ENCODE assay signal across 8 mouse cellular contexts in genomic region chr2:79646237-79646688, GRCm38 (mm10). TPM values are rescaled to one million over a fixed set of nuclear protein-coding genes. Genes with fewer than 3 reads are reported as not detected.
DNase-seq lines count a peak whose midpoint lies in the region; ATAC-seq and TF ChIP-seq lines count a peak whose summit lies in the region.
"Had no signal": no experiment of that assay in that cellular context is flagged by ENCODE, and none has a peak within 500 bp of the region (broad histone marks: within the 10 kb centered on the region; RNA-seq: fewer than 3 reads in every experiment).

No protein-coding gene starts in this region.

- H3K9ac ChIP-seq in intestine, embryonic 16.5 days (ENCODE audit: low read depth, low read length) = no peak overlapping the region
- H3K9ac ChIP-seq: heart, embryonic 15.5 days had no signal

- H3K27me3 ChIP-seq in thymus, adult 2 months (ENCODE audit: control insufficient read depth, insufficient read depth, low read length) = no peaks in the 10 kb centered on the region
- no peaks in the 10 kb centered on the region for H3K27me3 ChIP-seq in intestine, embryonic 16.5 days (replicated peaks; ENCODE audit: control insufficient read depth, insufficient read depth, low read length)
- H3K27me3 ChIP-seq: heart, embryonic 15.5 days had no signal

- no peak for TF ChIP-seq POLR2A in thymus, adult 2 months (IDR thresholded peaks at IDR 0.05; ENCODE audit: control insufficient read depth, extremely low read depth, insufficient read depth, low read length, poor library complexity)

- H3K4me2 ChIP-seq in intestine, embryonic 16.5 days (ENCODE audit: low read depth, low read length) = no peak overlapping the region
- H3K4me2 ChIP-seq: heart, embryonic 15.5 days had no signal

- no peak overlapping the region for H3K27ac ChIP-seq in thymus, adult 2 months (ENCODE audit: control insufficient read depth, insufficient read depth, low read length)
- peak overlapping the region; percentile 1; the same call in 1 of the 2 replicates for H3K27ac ChIP-seq in intestine, embryonic 16.5 days (ENCODE audit: low read length)

- peak; percentile 68 for DNase-seq in thymus, adult 2 months
- no peak for DNase-seq in thymus, adult 18-20 months
- DNase-seq in adrenal gland, adult 2 months = peak; percentile 49
- peak; percentile 38 for DNase-seq in embryo, embryonic 11.5 days (ENCODE audit: low read depth, low spot score)
- peak; percentile 22 for DNase-seq in liver
- peak; percentile 33 for DNase-seq in retina, adult 2 months (ENCODE audit: low read depth, low spot score)

- H3K4me1 ChIP-seq in thymus, adult 2 months (replicated peaks; ENCODE audit: control insufficient read depth, insufficient read depth, low read length) = no peaks in the 10 kb centered on the region
- H3K4me1 ChIP-seq in intestine, embryonic 16.5 days (ENCODE audit: control insufficient read depth, insufficient read depth, low read length) = peaks cover 2% of the 10 kb centered on the region

- H3K4me3 ChIP-seq in thymus, adult 2 months (ENCODE audit: control insufficient read depth, insufficient read depth, low read length) = no peak overlapping the region
- no peak overlapping the region for H3K4me3 ChIP-seq in intestine, embryonic 16.5 days (ENCODE audit: low read length)
- H3K4me3 ChIP-seq: heart, embryonic 15.5 days had no signal

- no peak for TF ChIP-seq CTCF in thymus, adult 2 months (IDR thresholded peaks at IDR 0.05; ENCODE audit: borderline replicate concordance, control insufficient read depth, extremely low read depth, insufficient read depth, low read length, poor library complexity)

- H3K9me3 ChIP-seq in intestine, embryonic 16.5 days (ENCODE audit: control insufficient read depth, low read length) = no peaks in the 10 kb centered on the region
- H3K9me3 ChIP-seq: heart, embryonic 15.5 days had no signal

- 55% methylated on average over 4 of the region's 4 CpGs for WGBS in thymus, adult 2 months
- 46% methylated on average over 4 of the region's 4 CpGs for WGBS in intestine, embryonic 16.5 days

- ATAC-seq in intestine, embryonic 16.5 days = no peak

- peaks cover 15% of the 10 kb centered on the region for H3K36me3 ChIP-seq in thymus, adult 2 months (ENCODE audit: control insufficient read depth, insufficient read depth, low read length)
- H3K36me3 ChIP-seq in intestine, embryonic 16.5 days (ENCODE audit: control insufficient read depth, insufficient read depth, low read length) = peaks cover 4% of the 10 kb centered on the region; the same call in 1 of the 2 replicates

RNA-seq across cellular contexts. Expression of gene Itprid2, which starts 11.1 kb away (rescaled TPM):
- 6.3 and 6.7 TPM in 2 replicates for polyA plus RNA-seq in thymus, adult 2 months (2012; rRNA removed)
- 10 to 100 TPM; 48.2 to 56.8 TPM for total RNA-seq in adrenal gland, adult 2 months (2021)
- polyA plus RNA-seq in adrenal gland, adult 2 months (2012; rRNA removed) = 4.6 and 7.1 TPM in 2 replicates
- 15.5 and 17.6 TPM in 2 replicates for polyA plus RNA-seq in intestine, embryonic 16.5 days (2015; fragmentation: Nextera tagmentation; extraction: Ambion mirVana)

Comparison
In these comparisons a context has a peak if more than half of its experiments do, and no peak if none do; other contexts are left out.
1. DNase-seq: peak in thymus, adult 2 months (single experiment), adrenal gland, adult 2 months (single experiment), embryo, embryonic 11.5 days (single experiment), liver (single experiment) and retina, adult 2 months (single experiment); none in thymus, adult 18-20 months (0 of 2).